Mouse (Mus musculus) right cerebral cortex, postnatal 10 days (tissue): Measurements from ENCODE around the gene Glt28d2.
A peak's percentile ranks its signal among the peaks of the same experiment; 100 is the strongest.
"Not testable (repeated sequence)": the region's sequence is repeated elsewhere in the genome, so short reads cannot be mapped to it uniquely, and the experiment has no call there.

Source experiments
- DNase-seq, 2 experiments: peaks; one replicate each; pipeline ENCODE4 v3.0.0; 2021; ENCODE audit warnings: low spot score in 2 of 2

Gene Glt28d2

DNA sequence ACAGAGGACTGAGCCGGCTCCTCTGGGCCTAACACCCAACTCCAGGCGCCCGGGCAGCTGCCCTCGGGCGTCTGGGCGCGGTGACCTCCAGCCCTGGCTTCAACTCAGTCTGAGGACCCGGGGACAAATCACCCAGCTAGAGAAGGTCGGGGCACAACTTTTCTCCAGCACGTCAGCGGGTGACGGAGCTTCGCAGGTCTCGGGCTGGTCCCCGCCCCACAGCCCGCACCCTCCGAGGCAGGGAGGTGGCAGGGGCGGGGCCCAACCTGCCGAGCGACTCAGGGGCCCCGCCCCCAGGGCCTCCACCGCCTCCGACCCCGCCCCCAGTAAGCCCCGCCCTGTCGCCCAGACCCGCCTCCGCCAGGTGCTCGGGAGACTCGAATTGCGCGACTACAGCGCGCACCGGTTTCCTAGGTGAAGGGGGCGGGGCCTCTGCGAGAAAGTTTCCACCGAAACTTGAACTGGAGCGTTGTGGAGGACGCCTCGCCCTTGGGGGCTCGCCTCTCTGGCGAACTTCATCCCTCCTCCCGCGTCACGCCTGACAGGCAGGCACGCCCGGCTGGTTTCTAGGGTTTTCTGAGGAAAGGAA is at the start of gene Glt28d2, which contains the start of gene Gm37240:
Glt28d2 (minus strand) TSS at position 278 of the 589 bp plus-strand sequence.
Gm37240 (minus strand) TSS at position 280 of the 589 bp plus-strand sequence.
- peak; percentile 75 to 81 for DNase-seq

DNA sequence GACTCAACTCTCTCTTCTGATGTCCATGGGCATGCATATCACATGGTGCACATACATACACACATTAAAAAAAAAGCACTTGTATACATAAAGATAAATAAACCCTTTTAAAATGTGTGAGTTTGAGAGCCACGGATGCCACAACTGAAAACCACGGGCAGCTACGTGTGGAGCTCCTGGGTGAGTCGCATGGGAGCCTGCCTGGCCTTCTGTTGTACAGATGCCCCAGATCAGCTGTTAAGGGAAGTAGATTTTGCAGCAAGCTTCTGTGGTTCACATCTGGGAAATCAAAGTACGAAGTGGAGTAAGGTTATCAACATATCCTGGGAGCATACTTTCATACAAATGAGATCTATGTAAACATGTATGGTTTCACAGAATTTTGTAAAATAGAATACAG is 46.3 kb upstream of the Glt28d2 start:
- DNase-seq = no peak

DNA sequence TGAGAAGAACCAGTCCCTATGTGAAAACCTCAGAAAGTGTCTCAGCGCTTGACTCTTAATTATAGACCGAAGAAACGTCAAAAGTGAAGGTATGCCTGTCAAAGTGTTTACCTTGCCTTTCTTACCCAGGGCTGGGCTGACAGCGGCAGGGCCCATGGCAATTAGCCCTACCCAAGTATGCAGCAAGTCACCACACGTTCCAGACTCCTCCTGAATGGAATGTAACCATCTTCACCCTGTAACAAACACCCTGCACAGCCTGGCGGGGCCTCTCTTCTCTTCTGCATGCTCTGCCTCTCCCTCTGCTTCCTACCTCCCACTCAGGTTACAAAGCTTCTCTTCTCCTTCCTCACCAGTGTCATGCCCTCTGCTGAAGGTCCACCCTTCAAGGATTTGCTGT is 44.5 kb upstream of the Glt28d2 start:
- no peak for DNase-seq

DNA sequence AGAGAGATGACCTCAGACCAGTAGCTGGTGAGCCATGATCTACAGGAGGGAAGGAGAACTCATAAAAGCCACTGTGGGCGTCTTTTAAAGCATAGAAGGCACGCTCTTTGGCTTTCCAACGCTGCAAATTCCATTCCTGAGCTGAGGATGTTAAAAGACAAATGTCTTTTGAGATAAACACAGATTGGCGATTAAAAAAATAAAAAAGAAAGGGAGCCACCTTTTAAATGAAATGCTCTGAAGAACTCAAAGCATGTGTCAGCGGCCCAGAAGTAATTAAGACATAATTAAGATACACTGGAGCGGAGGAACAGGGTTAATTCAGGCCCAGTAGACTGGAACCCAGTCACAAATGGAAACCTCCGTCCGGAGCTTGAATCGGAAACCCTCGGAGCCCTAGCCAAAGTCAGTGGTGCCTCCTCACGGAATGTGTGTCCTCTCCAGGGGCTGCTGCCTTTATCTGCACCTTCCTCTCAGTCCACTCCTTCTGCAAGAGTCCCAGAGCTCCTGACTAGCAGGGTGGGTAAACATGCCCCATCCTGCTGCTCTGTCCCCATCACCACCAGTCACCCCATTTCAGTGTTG is 43.4 kb upstream of the Glt28d2 start:
- no peak for DNase-seq

DNA sequence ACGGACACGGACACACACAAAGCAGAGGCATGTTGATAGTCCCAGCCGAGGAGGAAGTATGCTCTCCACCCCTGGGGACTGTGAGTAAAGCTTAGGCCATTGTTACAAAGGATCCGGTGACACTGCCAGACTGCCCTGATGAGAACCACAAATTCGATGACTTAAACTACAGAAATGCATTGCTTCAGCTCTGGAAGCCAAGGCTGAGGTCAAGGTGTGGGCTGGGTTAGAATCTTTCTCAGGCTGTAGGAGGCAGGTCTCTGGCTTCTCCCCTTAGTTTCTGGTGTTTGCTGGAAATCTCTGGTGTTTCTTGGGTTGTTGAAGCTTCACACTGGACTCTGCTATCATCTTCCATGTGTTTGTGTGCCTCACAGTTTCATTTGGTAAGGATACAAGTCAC is 42.4 kb upstream of the Glt28d2 start:
- DNase-seq = no peak

DNA sequence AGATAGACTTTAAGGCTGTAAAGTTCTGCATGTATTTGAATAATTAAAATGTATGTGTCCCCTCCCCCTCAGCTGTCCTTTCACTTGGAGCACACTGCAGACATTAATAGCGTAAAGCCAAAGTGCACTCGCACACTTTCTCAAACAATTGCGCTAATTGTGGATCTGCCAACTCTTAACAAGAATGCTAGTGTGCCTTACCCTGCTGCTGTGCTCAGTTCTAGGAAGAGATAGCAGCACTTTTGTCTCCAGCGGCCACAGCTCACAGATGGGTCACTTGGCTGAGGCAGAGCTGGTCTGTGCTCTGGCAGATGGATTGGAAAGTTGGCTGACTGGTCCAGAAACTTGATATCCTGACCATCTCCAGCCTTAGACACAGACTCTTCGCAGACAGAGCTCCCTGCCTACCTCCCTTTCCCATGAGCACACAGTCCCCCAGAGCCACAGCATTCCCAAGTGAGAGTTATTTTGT is 40.9 kb upstream of the Glt28d2 start:
- DNase-seq = peak; percentile 53 to 76

DNA sequence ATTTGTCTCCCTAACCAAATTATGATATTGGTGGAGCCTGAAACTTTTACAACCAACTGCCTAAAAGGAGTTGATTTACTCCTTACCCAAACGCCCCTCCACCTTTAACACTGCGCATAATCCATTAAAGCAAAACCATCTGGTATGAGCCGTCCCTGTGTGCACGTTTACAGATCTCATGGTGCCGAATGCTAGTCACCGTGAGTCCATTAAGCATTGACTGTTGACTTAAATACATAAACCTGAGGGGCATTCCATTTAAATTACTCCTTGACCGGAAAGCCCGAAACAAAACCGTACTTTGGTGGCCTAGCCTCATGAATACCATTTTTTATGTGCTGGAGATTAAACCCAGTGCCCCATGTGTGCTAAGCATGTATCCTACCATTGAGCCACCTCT is 40.0 kb upstream of the Glt28d2 start:
- no peak for DNase-seq

DNA sequence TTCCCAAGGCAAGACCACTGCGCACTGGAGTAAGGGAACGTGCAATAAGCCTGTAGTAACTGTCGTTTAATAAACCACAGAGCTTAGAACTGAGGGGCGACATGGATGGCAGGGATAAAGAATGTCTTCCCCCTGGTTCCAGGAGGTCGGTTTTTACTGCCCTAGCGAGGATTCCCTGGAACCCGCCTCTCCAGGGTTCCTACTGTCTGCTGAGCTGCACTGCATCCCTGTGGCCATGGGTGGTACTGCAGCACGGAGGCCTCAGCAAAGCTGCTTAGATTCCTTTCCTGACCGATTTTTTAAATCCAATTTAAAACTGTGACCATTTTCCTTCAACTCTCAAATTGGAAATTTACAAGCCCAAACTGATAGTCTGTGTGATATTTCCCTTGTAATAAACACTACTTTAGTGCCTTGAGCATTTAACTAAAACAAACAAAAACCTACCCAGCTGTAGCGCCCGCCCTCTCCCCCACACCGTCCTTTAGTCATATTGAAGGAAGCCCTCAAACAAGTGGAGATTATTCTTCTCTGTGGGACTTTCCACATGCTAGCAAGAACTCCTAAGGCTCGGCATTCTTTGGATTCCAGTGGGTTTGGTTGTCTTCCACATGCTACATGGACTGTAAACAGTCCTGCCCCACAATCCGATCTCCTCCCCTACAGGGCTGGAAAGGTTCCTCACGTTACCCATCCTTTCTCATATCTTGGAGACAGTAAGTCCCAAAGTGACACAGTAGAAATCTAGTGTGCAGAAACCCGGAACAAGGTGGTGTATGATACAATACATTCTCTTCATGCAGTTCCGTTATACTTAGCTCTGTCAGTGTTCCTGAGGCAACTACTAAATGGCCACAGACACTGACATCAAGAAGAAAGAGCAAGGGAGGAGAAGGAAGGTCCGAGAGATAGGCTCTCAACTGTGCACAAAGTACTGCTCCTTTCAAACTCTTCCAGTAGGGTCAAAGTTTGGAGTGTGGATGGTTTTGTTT is 36.9 kb upstream of the Glt28d2 start:
- DNase-seq = peak; percentile 85 to 92

DNA sequence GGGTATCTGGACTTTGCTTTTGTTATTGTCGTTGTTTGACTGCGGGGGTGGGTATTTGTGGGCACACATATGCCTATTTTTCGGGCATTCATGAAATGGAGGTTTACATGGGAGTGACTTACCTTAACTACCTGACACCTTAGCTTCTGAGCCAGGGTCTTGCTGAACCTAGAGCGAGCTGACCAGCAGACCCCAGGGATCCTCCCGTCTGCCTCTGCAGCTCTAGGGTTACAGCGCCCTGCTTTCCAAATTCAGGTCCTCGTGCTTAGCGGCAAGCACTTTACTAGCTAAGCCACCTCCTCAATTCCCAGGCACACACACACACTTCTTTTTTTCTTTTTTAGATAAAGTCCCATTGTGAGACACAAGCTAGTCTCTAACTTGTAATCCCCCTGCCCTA is 36.0 kb upstream of the Glt28d2 start:
- DNase-seq = no peak

DNA sequence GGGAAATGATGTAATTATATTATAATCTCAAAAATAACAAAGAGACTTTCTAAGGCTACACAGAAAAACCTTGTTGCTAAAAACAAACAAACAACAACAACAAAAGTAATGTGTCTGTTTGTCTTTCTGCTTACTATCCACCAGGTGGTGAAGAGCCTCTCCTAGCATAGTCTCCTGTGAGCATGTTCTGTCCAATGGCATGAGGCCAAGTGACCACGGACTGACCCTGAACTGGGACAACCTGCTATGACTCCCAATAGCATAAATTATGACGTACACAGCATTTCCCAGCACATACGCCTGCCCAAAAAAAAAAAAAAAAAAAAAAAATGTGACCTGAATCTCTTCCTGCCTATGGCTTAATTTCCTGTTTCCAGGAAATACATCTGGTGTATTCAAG is 35.0 kb upstream of the Glt28d2 start:
- DNase-seq = no peak

DNA sequence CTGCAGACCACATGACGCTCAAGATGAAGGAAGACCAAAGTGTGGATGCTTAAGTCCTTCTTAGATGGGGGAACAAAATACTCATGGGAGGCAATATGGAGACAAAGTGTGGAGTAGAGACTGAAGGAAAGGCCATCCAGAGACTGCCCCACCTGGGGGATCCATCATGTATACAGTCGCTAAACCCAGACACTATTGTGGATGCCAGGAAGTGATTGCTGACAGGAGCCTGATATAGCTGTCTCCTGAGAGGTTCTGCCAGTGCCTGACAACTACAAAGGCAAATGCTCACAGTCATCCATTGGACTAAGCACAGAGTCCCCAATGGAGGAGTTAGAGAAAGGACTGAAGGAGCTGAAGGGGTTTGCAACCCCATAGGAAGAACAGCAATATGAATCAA is 33.4 kb upstream of the Glt28d2 start:
- DNase-seq = not testable (repeated sequence)

DNA sequence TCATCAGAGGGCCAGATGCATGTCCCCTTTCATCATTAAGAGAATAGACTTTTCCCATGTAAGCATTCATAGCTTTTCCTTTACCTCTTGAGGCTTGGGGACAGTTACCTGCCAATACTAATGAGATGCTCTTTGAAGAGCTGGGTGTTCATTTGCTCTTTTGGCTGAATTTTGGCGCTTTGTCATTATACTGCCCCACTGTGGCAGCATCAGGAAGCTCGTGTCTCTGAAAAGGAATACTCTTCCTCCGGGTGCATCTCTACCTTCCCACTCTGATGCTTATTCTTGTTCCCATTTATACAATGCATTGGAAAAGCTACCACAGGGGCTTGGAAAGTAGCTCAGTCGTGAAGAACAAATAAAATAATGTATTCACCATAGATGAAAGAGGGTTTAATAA is 30.3 kb upstream of the Glt28d2 start:
- peak; percentile 51 to 52 for DNase-seq

DNA sequence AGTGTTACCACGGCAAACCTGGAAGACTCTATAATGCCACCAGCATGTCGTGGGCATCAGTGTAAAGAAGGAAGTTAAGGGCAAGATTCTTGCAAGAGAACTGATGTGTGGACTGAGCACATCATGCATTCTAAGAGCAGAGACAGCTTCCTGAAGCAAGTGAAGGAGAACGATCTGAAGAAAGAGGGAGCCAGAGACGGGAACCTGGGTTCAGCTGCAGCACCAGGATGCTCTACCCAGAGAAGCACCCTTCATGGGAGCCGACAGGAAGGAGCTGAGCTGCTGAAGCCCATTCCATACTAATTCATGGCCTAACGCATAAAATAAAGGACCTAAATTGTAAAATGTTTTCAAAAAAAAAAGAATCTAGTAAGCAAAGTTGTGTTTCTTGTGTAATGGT is 27.5 kb upstream of the Glt28d2 start:
- DNase-seq = no peak

DNA sequence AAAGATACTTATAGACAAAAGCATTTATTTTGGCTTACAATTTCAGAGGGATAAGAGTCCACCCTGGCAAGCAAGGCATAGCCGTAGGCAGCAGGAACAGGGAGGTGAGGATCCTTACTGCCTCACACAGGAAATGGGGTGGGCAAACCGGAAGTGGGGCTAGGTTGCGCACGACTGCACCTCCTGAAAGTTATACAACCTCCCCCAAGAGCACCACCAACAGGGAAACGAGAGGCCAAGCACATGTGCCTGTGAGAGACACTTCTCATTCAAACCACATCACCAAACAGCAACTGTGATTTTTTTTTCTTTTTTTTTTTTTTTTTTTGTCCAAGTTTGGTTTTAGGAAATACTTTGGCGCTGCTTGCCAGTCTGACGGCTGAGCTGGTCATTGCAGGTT is 19.8 kb upstream of the Glt28d2 start:
- DNase-seq = no peak

DNA sequence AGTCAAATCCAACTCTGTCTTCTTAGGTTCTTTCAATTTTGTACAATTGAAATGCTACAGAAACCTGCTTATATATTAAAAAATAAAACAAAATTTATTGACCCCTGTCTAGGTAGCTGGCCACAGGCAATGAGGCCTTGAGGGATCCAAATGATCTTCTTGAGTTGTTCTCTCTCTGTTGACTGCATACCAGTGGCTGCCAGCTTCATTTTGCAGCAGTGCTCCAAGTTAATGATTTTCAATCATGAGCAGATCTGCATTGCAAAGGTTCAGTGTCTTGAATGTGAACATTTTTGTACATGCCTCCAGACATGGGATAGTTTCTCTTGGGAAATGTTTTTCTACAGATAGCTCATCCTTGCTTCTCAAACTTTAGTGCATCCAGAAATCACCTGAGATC is 17.1 kb upstream of the Glt28d2 start:
- DNase-seq = no peak

DNA sequence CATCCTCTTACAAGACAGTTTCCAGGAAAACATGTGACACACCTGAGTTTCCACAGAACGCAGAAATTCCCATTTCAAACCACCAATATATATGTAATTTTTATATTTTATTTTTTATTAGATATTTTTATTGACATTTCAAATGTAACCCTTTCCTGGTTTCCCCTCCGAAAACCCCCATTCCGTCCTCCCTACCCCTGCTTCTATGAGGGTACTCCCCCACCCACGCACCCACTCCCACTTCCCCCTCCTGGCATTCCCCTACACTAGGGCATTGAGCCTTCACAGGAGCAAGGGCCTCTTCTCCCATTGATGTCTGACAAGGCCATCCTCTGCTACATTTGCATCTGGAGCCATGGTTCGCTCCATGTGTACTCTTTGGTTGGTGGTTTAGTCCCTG is 7.7 kb upstream of the Glt28d2 start:
- no peak for DNase-seq

DNA sequence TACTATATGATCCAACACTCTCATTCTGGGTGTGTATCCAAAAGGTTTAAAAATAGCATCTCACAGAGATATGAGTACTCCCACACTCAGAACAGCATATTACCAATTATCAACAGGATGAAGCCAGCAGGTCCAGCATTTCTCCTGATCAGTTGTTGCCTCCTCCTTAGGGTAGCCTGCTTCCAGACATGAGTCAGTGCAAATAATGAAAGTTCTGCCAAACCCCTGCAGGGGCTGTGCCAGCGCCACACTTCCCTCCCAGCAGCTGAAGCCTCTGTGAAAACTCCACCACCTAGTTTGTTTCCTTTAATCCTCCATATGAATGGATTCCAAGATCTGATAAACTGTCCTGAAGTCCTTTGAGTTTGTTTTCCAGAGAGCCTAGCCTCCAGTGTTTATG is 4.3 kb upstream of the Glt28d2 start:
- peak in 1 of 2 experiments; percentile 29 for DNase-seq

DNA sequence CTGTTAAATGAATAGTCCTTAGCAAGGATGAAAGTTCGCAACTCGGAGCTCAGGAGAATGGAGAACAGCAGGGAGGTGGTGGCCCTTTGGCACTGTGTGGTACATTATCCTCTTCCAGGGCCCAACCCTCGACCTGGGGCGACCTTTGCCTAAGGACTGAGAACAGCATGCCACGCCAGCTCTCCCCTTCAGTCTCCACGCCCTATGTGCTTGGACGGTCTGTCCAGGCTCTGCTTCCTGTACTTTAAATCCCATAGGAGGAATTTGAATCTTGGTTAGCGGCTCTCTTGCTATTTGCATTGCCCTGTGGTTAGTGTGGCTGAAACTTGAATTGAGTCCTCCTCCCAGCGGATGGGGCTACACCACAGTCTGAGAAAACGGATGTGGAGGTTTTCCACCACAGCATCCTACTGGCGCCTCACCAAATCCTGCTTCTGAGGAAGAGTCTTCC is 930 bp upstream of the Glt28d2 start:
- peak; percentile 34 to 43 for DNase-seq

DNA sequence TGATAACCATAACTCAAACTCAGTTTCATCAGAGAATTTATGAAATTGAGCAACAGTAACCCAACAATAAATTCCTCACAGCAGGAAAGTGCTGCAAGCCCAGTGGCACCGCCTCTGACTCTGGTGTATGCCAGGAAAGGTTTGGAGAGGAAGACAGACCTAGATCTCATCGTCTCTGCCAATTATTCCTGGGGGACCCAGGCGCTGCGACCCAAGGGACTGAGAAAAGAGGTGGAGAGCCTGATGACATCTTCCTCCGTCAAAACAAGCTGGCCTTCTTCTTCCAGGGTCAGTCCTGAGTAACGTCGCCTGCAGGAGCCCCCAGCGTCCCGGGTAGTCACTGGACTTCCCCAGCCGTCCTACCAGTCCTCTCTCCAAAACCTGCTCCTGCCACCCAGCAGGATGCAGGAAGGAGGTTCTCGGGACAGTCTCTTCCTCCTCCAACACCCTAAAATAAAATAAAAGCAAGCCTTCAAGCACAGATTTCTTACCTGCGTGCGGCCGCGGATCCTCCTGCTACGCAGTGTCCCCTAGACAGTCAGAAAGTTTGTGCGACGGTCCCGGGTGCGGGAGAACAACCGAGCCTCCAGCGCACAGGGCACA is 579 bp downstream of the Glt28d2 start:
- no peak for DNase-seq

DNA sequence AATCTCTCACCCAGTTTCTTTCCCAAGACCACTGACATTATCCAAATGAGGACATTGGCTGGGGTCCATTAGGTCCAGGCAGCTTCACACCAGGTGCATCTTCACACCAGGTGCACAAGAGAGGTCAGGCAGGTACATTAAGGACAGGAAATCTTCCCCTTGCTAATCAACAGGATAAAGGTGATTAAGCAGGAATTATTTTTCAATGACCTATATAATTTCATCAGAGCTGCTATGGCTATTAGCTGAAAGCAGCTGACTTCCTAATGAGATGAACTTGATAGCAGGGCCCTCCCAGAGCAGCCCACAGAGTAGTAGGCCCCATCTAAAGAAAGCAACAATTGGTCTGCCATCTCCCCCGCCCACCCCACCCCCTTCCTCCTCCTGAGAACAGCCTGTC is 1.4 kb downstream of the Glt28d2 start:
- DNase-seq = no peak

DNA sequence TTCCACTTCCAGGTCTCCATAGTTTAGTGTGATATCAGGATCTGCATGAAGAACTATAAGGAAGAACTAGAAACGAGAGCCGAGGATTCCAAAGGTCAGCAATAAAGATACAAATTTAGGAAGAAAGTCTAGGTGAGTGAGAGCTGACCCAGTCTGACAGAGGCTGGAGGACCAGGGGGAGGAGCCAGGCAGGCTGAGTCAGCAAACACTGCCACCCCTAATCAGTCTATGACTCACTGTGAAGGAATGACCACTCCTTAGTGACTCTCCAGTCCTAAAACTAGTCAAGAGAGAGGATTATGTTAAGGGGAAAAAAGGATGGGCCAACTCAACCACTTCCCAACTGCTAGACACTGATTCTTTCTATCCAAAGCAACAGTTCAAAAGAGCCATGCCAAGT is 6.6 kb downstream of the Glt28d2 start:
- DNase-seq = no peak

DNA sequence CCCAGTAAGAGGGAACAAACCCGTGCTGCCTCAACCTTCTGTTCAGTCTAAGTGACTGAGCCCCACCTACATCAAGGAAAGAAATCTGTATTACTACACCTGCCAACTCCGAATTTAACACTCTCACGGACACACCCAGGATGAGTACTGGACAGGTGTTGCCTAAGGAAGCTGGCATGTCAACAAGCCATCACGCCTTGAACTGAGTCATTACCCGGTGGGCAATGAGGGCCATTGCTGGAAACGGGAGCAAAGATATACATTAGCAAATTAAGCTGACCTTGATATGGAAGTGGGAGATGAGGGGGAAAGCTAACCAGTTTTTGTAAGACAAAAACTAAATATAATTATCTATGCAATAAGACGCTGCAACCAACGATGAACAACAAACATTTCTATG is 7.2 kb downstream of the Glt28d2 start:
- DNase-seq = no peak
